Comparison of ENCODE assay signal across 8 mouse cellular contexts in genomic region chr7:128379162-128379805, GRCm38 (mm10). TPM values are rescaled to one million over a fixed set of nuclear protein-coding genes. Genes with fewer than 3 reads are reported as not detected.
DNase-seq lines count a peak whose midpoint lies in the region; ATAC-seq and TF ChIP-seq lines count a peak whose summit lies in the region.
"Had no signal": no experiment of that assay in that cellular context is flagged by ENCODE, and none has a peak within 500 bp of the region (broad histone marks: within the 10 kb centered on the region; RNA-seq: fewer than 3 reads in every experiment).

No protein-coding gene starts in this region.

- H3K9ac ChIP-seq in hindbrain, embryonic 16.5 days (ENCODE audit: low read depth, low read length), result no peak overlapping the region
- H3K9ac ChIP-seq: forebrain, embryonic 13.5 days had no signal

- peak in 1 of 2 experiments; percentile 20 for DNase-seq in left cerebral cortex, adult 2 months (ENCODE audit: extremely low spot score in 1 of 2, low spot score in 2 of 2)
- no peak for DNase-seq in left cerebral cortex, adult 8-10 months (ENCODE audit: low spot score in 2 of 2)
- no peak for DNase-seq in urinary bladder, postnatal 25 days (ENCODE audit: low spot score)
- DNase-seq in adipocyte (ENCODE audit: low spot score), result no peak

- no peak for ATAC-seq in hindbrain, embryonic 16.5 days
- ATAC-seq: forebrain, embryonic 13.5 days had no signal

- H3K4me3 ChIP-seq in left cerebral cortex, adult 2 months, result no peak overlapping the region
- H3K4me3 ChIP-seq in brown adipose tissue, adult 24 weeks (ENCODE audit: insufficient read depth, low read depth, low read length), result no peak overlapping the region
- no peak overlapping the region for H3K4me3 ChIP-seq in hindbrain, embryonic 16.5 days (ENCODE audit: low read length)
- H3K4me3 ChIP-seq in olfactory bulb, adult 2 months (ENCODE audit: insufficient read depth, low read depth, low read length), result no peak overlapping the region
- H3K4me3 ChIP-seq: forebrain, embryonic 13.5 days had no signal

- no peaks in the 10 kb centered on the region for H3K36me3 ChIP-seq in hindbrain, embryonic 16.5 days (ENCODE audit: control insufficient read depth, insufficient read depth, low read length)

- H3K27ac ChIP-seq in left cerebral cortex, adult 2 months, result 0 out of 2 replicates have a peak overlapping the region, but pooled peaks have one; percentile 13
- peak overlapping the region; percentile 66 for H3K27ac ChIP-seq in brown adipose tissue, adult 24 weeks (replicated peaks; ENCODE audit: low read depth, low read length)
- no peak overlapping the region for H3K27ac ChIP-seq in hindbrain, embryonic 16.5 days (ENCODE audit: low read depth, low read length)
- peak overlapping the region; percentile 34; the same call in 1 of the 2 replicates for H3K27ac ChIP-seq in olfactory bulb, adult 2 months (ENCODE audit: insufficient read depth, low read depth, low read length)
- H3K27ac ChIP-seq: forebrain, embryonic 13.5 days had no signal

- 67% methylated on average over 16 of the region's 16 CpGs for WGBS in hindbrain, embryonic 16.5 days
- 49% methylated on average over 16 of the region's 16 CpGs for WGBS in olfactory bulb, adult 2 months

- no peaks in the 10 kb centered on the region for H3K9me3 ChIP-seq in hindbrain, embryonic 16.5 days (ENCODE audit: control insufficient read depth, low read length)
- H3K9me3 ChIP-seq: forebrain, embryonic 13.5 days had no signal

- TF ChIP-seq CTCF in left cerebral cortex, adult 2 months (IDR thresholded peaks at IDR 0.05), result no peak
- TF ChIP-seq CTCF in olfactory bulb, adult 2 months (IDR thresholded peaks at IDR 0.05; ENCODE audit: insufficient read depth, low read depth, low read length), result no peak

- no peaks in the 10 kb centered on the region for H3K27me3 ChIP-seq in hindbrain, embryonic 16.5 days (replicated peaks; ENCODE audit: control insufficient read depth, insufficient read depth, low read length)
- H3K27me3 ChIP-seq: forebrain, embryonic 13.5 days had no signal

- TF ChIP-seq POLR2A in olfactory bulb, adult 2 months (IDR thresholded peaks at IDR 0.05; ENCODE audit: insufficient read depth, low read depth, low read length), result no peak

- intact Hi-C loops in left cerebral cortex, adult 2 months (cut with DNase I), result no loop called here

- no peaks in the 10 kb centered on the region for H3K4me1 ChIP-seq in brown adipose tissue, adult 24 weeks (ENCODE audit: control insufficient read depth, insufficient read depth, insufficient read length, low read length)
- H3K4me1 ChIP-seq in hindbrain, embryonic 16.5 days (ENCODE audit: control insufficient read depth, insufficient read depth, low read depth, low read length), result no peaks in the 10 kb centered on the region
- H3K4me1 ChIP-seq in olfactory bulb, adult 2 months (ENCODE audit: control insufficient read depth, insufficient read depth, low read length), result peaks cover 11% of the 10 kb centered on the region
- H3K4me1 ChIP-seq: forebrain, embryonic 13.5 days had no signal

- H3K4me2 ChIP-seq in hindbrain, embryonic 16.5 days (ENCODE audit: low read length), result 0 out of 2 replicates have a peak overlapping the region, but pooled peaks have one; percentile 12
- H3K4me2 ChIP-seq: forebrain, embryonic 13.5 days had no signal

RNA-seq across cellular contexts. Expression of gene Rgs10, which starts 39.3 kb away (rescaled TPM):
- 10 to 100 TPM; 46.0 to 47.0 TPM for total RNA-seq in left cerebral cortex, adult 2 months (2021)
- total RNA-seq in left cerebral cortex, adult 8-10 months (2022), result 10 to 100 TPM; 50.1 to 65.5 (median 59.0) TPM
- polyA plus RNA-seq in brown adipose tissue, adult 24 weeks (2012; ENCODE audit: insufficient read depth, insufficient read length, missing spikeins), result 9.6 and 9.9 TPM in 2 replicates
- polyA plus RNA-seq in hindbrain, embryonic 16.5 days (2015; fragmentation: Nextera tagmentation; extraction: Ambion mirVana), result 69.3 and 82.4 TPM in 2 replicates
- not detected in 2 replicates for polyA plus RNA-seq in olfactory bulb, adult 2 months (2012; ENCODE audit: insufficient read depth, insufficient read length, low replicate concordance, missing spikeins)
